Comparison of ENCODE assay signal across 8 mouse cellular contexts in genomic region chr15:96169726-96170467, GRCm38 (mm10).
A peak's percentile ranks its signal among the peaks of the same experiment; 100 is the strongest.
DNase-seq lines count a peak whose midpoint lies in the region; ATAC-seq and TF ChIP-seq lines count a peak whose summit lies in the region.

No protein-coding gene starts in this region.

- TF ChIP-seq POLR2A in brain, embryonic 14.5 days (IDR thresholded peaks at IDR 0.05; ENCODE audit: borderline replicate concordance, extremely low read depth, insufficient read depth, insufficient read length, poor library complexity, severe bottlenecking), result no peak

- DNase-seq in heart, postnatal 4 days, result no peak
- DNase-seq in brain, embryonic 14.5 days (ENCODE audit: low read depth), result peak; percentile 71
- peak; percentile 28 for DNase-seq in hindbrain, embryonic 11.5 days (ENCODE audit: low spot score)
- peak; percentile 35 for DNase-seq in midbrain, embryonic 14.5 days
- DNase-seq in adrenal gland, adult 8-10 months, result no peak
- no peak for DNase-seq in thymus, postnatal 10 days (ENCODE audit: low spot score in 2 of 2)

- H3K4me3 ChIP-seq in heart, embryonic 13.5 days, result peak overlapping the region; percentile 46
- H3K4me3 ChIP-seq in hindbrain, embryonic 11.5 days (ENCODE audit: low read depth, low read length), result no peak overlapping the region
- 0 out of 2 replicates have a peak overlapping the region, but pooled peaks have one; percentile 5 for H3K4me3 ChIP-seq in midbrain, embryonic 14.5 days (replicated peaks; ENCODE audit: low read depth, low read length)

- TF ChIP-seq CTCF in brain, embryonic 14.5 days (IDR thresholded peaks at IDR 0.05; ENCODE audit: borderline replicate concordance, extremely low read depth, insufficient read depth, insufficient read length), result no peak

- H3K27ac ChIP-seq in heart, embryonic 13.5 days (replicated peaks), result no peak overlapping the region
- H3K27ac ChIP-seq in hindbrain, embryonic 11.5 days (ENCODE audit: low read depth, low read length), result no peak overlapping the region
- H3K27ac ChIP-seq in midbrain, embryonic 14.5 days (replicated peaks; ENCODE audit: low read depth, low read length), result no peak overlapping the region

- peaks cover 15% of the 10 kb centered on the region for H3K4me1 ChIP-seq in heart, embryonic 13.5 days
- no peaks in the 10 kb centered on the region; the same call in none of the 2 replicates for H3K4me1 ChIP-seq in hindbrain, embryonic 11.5 days (replicated peaks; ENCODE audit: control insufficient read depth, insufficient read depth, low read length)
- H3K4me1 ChIP-seq in midbrain, embryonic 14.5 days (ENCODE audit: control insufficient read depth, insufficient read depth, low read length), result 0 out of 2 replicates have a peak, but pooled peaks cover 4% of the 10 kb centered on the region

- 12% methylated on average over 15 of the region's 15 CpGs for WGBS in heart, embryonic 13.5 days
- 16% methylated on average over 15 of the region's 15 CpGs for WGBS in hindbrain, embryonic 11.5 days
- 10% methylated on average over 15 of the region's 15 CpGs for WGBS in midbrain, embryonic 14.5 days

- H3K36me3 ChIP-seq in heart, embryonic 13.5 days, result no peaks in the 10 kb centered on the region
- no peaks in the 10 kb centered on the region for H3K36me3 ChIP-seq in hindbrain, embryonic 11.5 days (ENCODE audit: control insufficient read depth, insufficient read depth, low read length)
- H3K36me3 ChIP-seq in midbrain, embryonic 14.5 days (ENCODE audit: control insufficient read depth, insufficient read depth, low read length), result no peaks in the 10 kb centered on the region

- no peak for ATAC-seq in heart, embryonic 13.5 days (ENCODE audit: extremely low read depth, insufficient number of reproducible peaks, low FRiP score, low TSS enrichment)
- no peak for ATAC-seq in hindbrain, embryonic 11.5 days (ENCODE audit: low FRiP score)
- ATAC-seq in midbrain, embryonic 14.5 days (ENCODE audit: low FRiP score, low TSS enrichment), result no peak
- ATAC-seq in cerebellum, adult (ENCODE audit: insufficient number of reproducible peaks, low FRiP score, low TSS enrichment), result no peak

- peak overlapping the region; percentile 70 for H3K4me2 ChIP-seq in heart, embryonic 13.5 days
- H3K4me2 ChIP-seq in hindbrain, embryonic 11.5 days (replicated peaks; ENCODE audit: low read depth, low read length), result peak overlapping the region; percentile 15; the same call in 1 of the 2 replicates
- H3K4me2 ChIP-seq in midbrain, embryonic 14.5 days (ENCODE audit: low read length), result peak overlapping the region; percentile 38

- peaks cover 25% of the 10 kb centered on the region for H3K27me3 ChIP-seq in heart, embryonic 13.5 days (replicated peaks)
- no peaks in the 10 kb centered on the region for H3K27me3 ChIP-seq in hindbrain, embryonic 11.5 days (ENCODE audit: control insufficient read depth, insufficient read depth, low read length)
- no peaks in the 10 kb centered on the region for H3K27me3 ChIP-seq in midbrain, embryonic 14.5 days (ENCODE audit: control insufficient read depth, insufficient read depth, low read length)

- H3K9me3 ChIP-seq in heart, embryonic 13.5 days, result no peaks in the 10 kb centered on the region
- H3K9me3 ChIP-seq in hindbrain, embryonic 11.5 days (ENCODE audit: control insufficient read depth, low read length), result no peaks in the 10 kb centered on the region
- no peaks in the 10 kb centered on the region for H3K9me3 ChIP-seq in midbrain, embryonic 14.5 days (ENCODE audit: control insufficient read depth, low read length)

- H3K9ac ChIP-seq in heart, embryonic 13.5 days, result peak overlapping the region; percentile 68
- no peak overlapping the region for H3K9ac ChIP-seq in hindbrain, embryonic 11.5 days (ENCODE audit: low read depth, low read length)
- H3K9ac ChIP-seq in midbrain, embryonic 14.5 days (replicated peaks; ENCODE audit: low read length), result no peak overlapping the region

Comparison
In these comparisons a context has a peak if more than half of its experiments do, and no peak if none do; other contexts are left out.
1. H3K4me2 ChIP-seq: peak in every context shown above with its lines; median percentile 70 in heart, embryonic 13.5 days; 38 in midbrain, embryonic 14.5 days; 15 in hindbrain, embryonic 11.5 days.
2. DNase-seq: peak in brain, embryonic 14.5 days (single experiment), hindbrain, embryonic 11.5 days (single experiment) and midbrain, embryonic 14.5 days (single experiment); none in heart, postnatal 4 days (single experiment), adrenal gland, adult 8-10 months (single experiment) and thymus, postnatal 10 days (0 of 2).